Mouse (Mus musculus) ES-Bruce4 (cell line): ENCODE measurements around the gene Myh9. TPM values are rescaled to one million over a fixed set of nuclear protein-coding genes. Genes with fewer than 3 reads are reported as not detected.
"Not testable (repeated sequence)": the region's sequence is repeated elsewhere in the genome, so short reads cannot be mapped to it uniquely, and the experiment has no call there.

Experiments used
- H3K27ac ChIP-seq: 2 replicates; pipeline ENCODE4 v1.5.1; 2012; ENCODE audit warnings: low read length, inconsistent platforms; ENCODE audit not compliant: insufficient read depth
- H3K27me3 ChIP-seq: 2 replicates; pipeline ENCODE4 v1.6.1; 2012; ENCODE audit warnings: mild to moderate bottlenecking, low read length, inconsistent platforms; ENCODE audit not compliant: control insufficient read depth, poor library complexity, insufficient read depth, severe bottlenecking
- H3K36me3 ChIP-seq: 2 replicates; pipeline ENCODE4 v1.6.1; 2012; ENCODE audit warnings: inconsistent platforms, mild to moderate bottlenecking, low read length, moderate library complexity; ENCODE audit not compliant: control insufficient read depth, poor library complexity, insufficient read depth, severe bottlenecking
- H3K4me1 ChIP-seq: one replicate; pipeline ENCODE4 v1.8.1; 2011; ENCODE audit warnings: low read length; ENCODE audit not compliant: control insufficient read depth, insufficient read depth
- H3K4me3 ChIP-seq: 2 replicates; pipeline ENCODE4 v1.5.1; 2011; ENCODE audit warnings: low read depth, mild to moderate bottlenecking, low read length
- H3K9ac ChIP-seq: 2 replicates; pipeline ENCODE4 v1.6.1; 2012; ENCODE audit warnings: low read depth, mild to moderate bottlenecking, inconsistent platforms; ENCODE audit not compliant: poor library complexity, severe bottlenecking
- H3K9me3 ChIP-seq: replicated peaks from 2 replicates; pipeline ENCODE4 v1.6.1; 2012; ENCODE audit warnings: mild to moderate bottlenecking, low read length, inconsistent platforms; ENCODE audit not compliant: control insufficient read depth, poor library complexity, insufficient read depth, severe bottlenecking
- CTCF ChIP-seq: IDR thresholded peaks from one replicate; pipeline ENCODE4 v1.8.1; 2011; ENCODE audit warnings: low read depth, low read length
- EP300 ChIP-seq: IDR thresholded peaks from 2 replicates; pipeline ENCODE4 v1.6.1; 2011; ENCODE audit warnings: low read depth, low read length; ENCODE audit not compliant: insufficient read depth
- POLR2A ChIP-seq: IDR thresholded peaks from one replicate; pipeline ENCODE4 v1.8.1; 2011; ENCODE audit warnings: low read length; ENCODE audit not compliant: insufficient read depth
- polyA plus RNA-seq: library from polyadenylated mRNA; stranded (reverse); fragments of >200 nt; gene quantifications from 2 replicates; pipeline ENCODE4 v1.2.4, GENCODE M21; 2011; ENCODE audit warnings: low read depth; ENCODE audit not compliant: missing spikeins, insufficient read depth, insufficient read length

Myh9 gene
- polyA plus RNA-seq, 1 experiment = 601 TPM

GRCm38 (mm10) chr15:77740511-77741297 lies 101.3 kb downstream of the Myh9 start:
- H3K36me3 ChIP-seq = no peaks in the 10 kb centered on the region
- H3K4me1 ChIP-seq = no peaks in the 10 kb centered on the region
- H3K9ac ChIP-seq = no peak overlapping the region
- H3K27ac ChIP-seq = no peak overlapping the region
- TF ChIP-seq POLR2A (no peak), CTCF (peak; percentile 25), EP300 (no peak)
- no peaks in the 10 kb centered on the region for H3K9me3 ChIP-seq
- H3K4me3 ChIP-seq = no peak overlapping the region
- no peaks in the 10 kb centered on the region for H3K27me3 ChIP-seq

DNA sequence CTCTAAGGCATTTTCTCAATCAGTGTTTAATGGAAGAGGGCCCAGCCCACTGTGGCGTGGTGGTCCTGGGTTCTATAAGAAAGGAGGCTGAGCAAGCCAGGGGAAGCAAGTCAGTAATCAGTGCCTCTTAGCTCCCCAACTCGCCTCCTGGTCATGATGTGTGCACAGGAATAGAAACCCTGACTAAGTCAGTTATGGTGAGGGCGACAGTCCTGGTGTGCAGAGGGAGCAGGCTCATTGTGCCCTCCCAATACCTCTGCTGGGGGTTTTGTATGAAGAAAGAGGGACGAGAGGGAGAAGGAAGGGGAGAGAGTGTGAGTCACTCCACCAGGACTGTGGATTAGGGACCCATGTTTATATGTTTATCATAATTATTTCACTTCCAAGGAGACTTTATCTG lies 108.1 kb downstream of the Myh9 start:
- not testable (repeated sequence) for H3K9ac ChIP-seq, H3K9me3 ChIP-seq, H3K4me3 ChIP-seq, H3K36me3 ChIP-seq, H3K4me1 ChIP-seq, H3K27ac ChIP-seq, H3K27me3 ChIP-seq

GRCm38 (mm10) chr15:77733380-77733779 lies 108.6 kb downstream of the Myh9 start:
- H3K27ac ChIP-seq, H3K4me3 ChIP-seq, H3K27me3 ChIP-seq, H3K9me3 ChIP-seq, H3K4me1 ChIP-seq, H3K36me3 ChIP-seq, H3K9ac ChIP-seq: not testable (repeated sequence)

GRCm38 (mm10) chr15:77732851-77733250 lies 109.1 kb downstream of the Myh9 start:
- not testable (repeated sequence) for H3K9ac ChIP-seq, H3K9me3 ChIP-seq, H3K27me3 ChIP-seq

GRCm38 (mm10) chr15:77731605-77732004 lies 110.4 kb downstream of the Myh9 start:
- Histone ChIP-seq H3K27me3 (no peaks in the 10 kb centered on the region), H3K36me3 (no peaks in the 10 kb centered on the region), H3K9ac (no peak overlapping the region), H3K9me3 (no peaks in the 10 kb centered on the region), H3K27ac (no peak overlapping the region), H3K4me1 (no peaks in the 10 kb centered on the region), H3K4me3 (no peak overlapping the region)
- TF ChIP-seq CTCF = no peak
- TF ChIP-seq POLR2A = no peak
- TF ChIP-seq EP300 = no peak

More at GRCm38 (mm10) chr15:77732851-77733250, 109.1 kb downstream of the Myh9 start:
- not testable (repeated sequence) for H3K4me1 ChIP-seq, H3K36me3 ChIP-seq, H3K4me3 ChIP-seq, H3K27ac ChIP-seq

- not testable (repeated sequence) for H3K27ac ChIP-seq, H3K4me1 ChIP-seq, H3K9me3 ChIP-seq, H3K4me3 ChIP-seq, H3K27me3 ChIP-seq, H3K9ac ChIP-seq, H3K36me3 ChIP-seq
Measured at GRCm38 (mm10) chr15:77728739-77729138, 113.2 kb downstream of the Myh9 start, which contains the start of gene Apol9b. Apol9b (plus strand) TSS chr15:77729039.

DNA sequence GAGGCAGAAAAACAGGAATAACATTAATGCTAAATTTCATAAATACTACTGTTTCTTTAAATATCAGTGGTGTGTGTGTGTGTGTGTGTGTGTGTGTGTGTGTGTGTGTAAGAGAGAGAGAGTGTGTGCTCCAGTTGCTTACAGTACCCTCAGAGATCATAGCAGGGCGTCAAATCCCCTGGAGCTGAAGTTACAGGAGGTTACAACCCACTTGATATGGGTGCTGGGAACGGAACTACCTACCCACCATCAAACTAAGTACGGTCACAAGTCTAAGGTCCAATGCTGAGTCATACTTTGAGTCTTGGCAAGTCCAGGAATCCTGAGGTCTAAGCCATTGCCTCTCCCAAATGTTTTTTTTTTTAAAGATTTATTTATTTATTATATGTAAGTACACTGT lies 114.2 kb downstream of the Myh9 start:
- not testable (repeated sequence) for H3K9me3 ChIP-seq, H3K9ac ChIP-seq, H3K4me1 ChIP-seq, H3K36me3 ChIP-seq, H3K4me3 ChIP-seq, H3K27ac ChIP-seq, H3K27me3 ChIP-seq

- not testable (repeated sequence) for H3K4me1 ChIP-seq, H3K36me3 ChIP-seq, H3K27ac ChIP-seq, H3K27me3 ChIP-seq, H3K9me3 ChIP-seq, H3K9ac ChIP-seq, H3K4me3 ChIP-seq
Measured at GRCm38 (mm10) chr15:77727139-77727538, 114.8 kb downstream of the Myh9 start.

- H3K9me3 ChIP-seq, H3K27ac ChIP-seq, H3K4me1 ChIP-seq, H3K36me3 ChIP-seq, H3K9ac ChIP-seq, H3K4me3 ChIP-seq, H3K27me3 ChIP-seq: not testable (repeated sequence)
Measured at GRCm38 (mm10) chr15:77725393-77726020, 116.5 kb downstream of the Myh9 start.
